Mouse (Mus musculus) lung, adult 2 months (tissue): ENCODE data around the gene Shisal1.

Experiments
- CTCF ChIP-seq: fragments of 200-500 bp; IDR thresholded peaks from 2 replicates; pipeline ENCODE4 v1.5.1; 2011; ENCODE audit warnings: mild to moderate bottlenecking, low read length, control low read depth; ENCODE audit not compliant: insufficient read depth
- POLR2A ChIP-seq: fragments of 200-500 bp; IDR thresholded peaks from 2 replicates; pipeline ENCODE4 v1.6.1; 2011; ENCODE audit warnings: low read depth, mild to moderate bottlenecking, control low read depth, low read length, borderline replicate concordance; ENCODE audit errors: extremely low read depth

GRCm38 (mm10) chr15:84418266-84418610 lies 28.7 kb downstream of the Shisal1 start:
- TF ChIP-seq CTCF (no peak), POLR2A (no peak)
